Mouse (Mus musculus) kidney, embryonic 16.5 days (tissue): Measurements from ENCODE around the gene Fpr-rs4. TPM values are rescaled to one million over a fixed set of nuclear protein-coding genes. Genes with fewer than 3 reads are reported as not detected.
"Not testable (repeated sequence)": the region's sequence is repeated elsewhere in the genome, so short reads cannot be mapped to it uniquely, and the experiment has no call there.

ENCODE experiments used
- ATAC-seq: fragments of 200-750 bp; cut with Nextera tagmentation; 2 replicates; pipeline ENCODE4 v1.8.0; 2017; ENCODE audit warnings: moderate TSS enrichment; ENCODE audit not compliant: low FRiP score, low TSS enrichment
- H3K27ac ChIP-seq: fragments of 300-500 bp; sonication (generic); 2 replicates; pipeline ENCODE4 v1.5.1; 2014; ENCODE audit warnings: low read length
- H3K27me3 ChIP-seq: fragments of 300-500 bp; sonication (generic); 2 replicates; pipeline ENCODE4 v1.6.1; 2014; ENCODE audit warnings: low read length, control low read depth, mixed read lengths; ENCODE audit not compliant: insufficient read depth
- H3K36me3 ChIP-seq: fragments of 300-500 bp; sonication (generic); 2 replicates; pipeline ENCODE4 v1.6.1; 2014; ENCODE audit warnings: low read length, control low read depth, mixed read lengths; ENCODE audit not compliant: insufficient read depth
- H3K4me1 ChIP-seq: fragments of 300-500 bp; sonication (generic); 2 replicates; pipeline ENCODE4 v1.6.1; 2014; ENCODE audit warnings: low read length, control low read depth, mixed read lengths; ENCODE audit not compliant: insufficient read depth
- H3K4me2 ChIP-seq: fragments of 300-500 bp; sonication (generic); replicated peaks from 2 replicates; pipeline ENCODE4 v1.6.1; 2014; ENCODE audit warnings: low read depth, low read length
- H3K4me3 ChIP-seq: fragments of 300-500 bp; sonication (generic); 2 replicates; pipeline ENCODE4 v1.5.1; 2014; ENCODE audit warnings: mild to moderate bottlenecking, low read length
- H3K9ac ChIP-seq: fragments of 300-500 bp; sonication (generic); replicated peaks from 2 replicates; pipeline ENCODE4 v1.6.1; 2014; ENCODE audit warnings: low read length
- H3K9me3 ChIP-seq: fragments of 300-500 bp; sonication (generic); 2 replicates; pipeline ENCODE4 v1.6.1; 2016; ENCODE audit warnings: low read length, control low read depth
- WGBS: fragments of 180-500 bp; shearing (Covaris S2); extraction: QIAGEN DNeasy Blood & Tissue Kit; methylation state at CpG from one replicate; pipeline ENCODE4 v1.1.7; 2014; 5-methylcytosine and 5-hydroxymethylcytosine counted together
- polyA plus RNA-seq: library from polyadenylated mRNA; unstranded; fragments of >200 nt; fragmentation: Nextera tagmentation; extraction: Ambion mirVana; gene quantifications from 2 replicates; pipeline ENCODE4 v1.2.1, GENCODE M21; 2015

Fpr-rs4 gene
- polyA plus RNA-seq: not detected in 2 replicates

DNA sequence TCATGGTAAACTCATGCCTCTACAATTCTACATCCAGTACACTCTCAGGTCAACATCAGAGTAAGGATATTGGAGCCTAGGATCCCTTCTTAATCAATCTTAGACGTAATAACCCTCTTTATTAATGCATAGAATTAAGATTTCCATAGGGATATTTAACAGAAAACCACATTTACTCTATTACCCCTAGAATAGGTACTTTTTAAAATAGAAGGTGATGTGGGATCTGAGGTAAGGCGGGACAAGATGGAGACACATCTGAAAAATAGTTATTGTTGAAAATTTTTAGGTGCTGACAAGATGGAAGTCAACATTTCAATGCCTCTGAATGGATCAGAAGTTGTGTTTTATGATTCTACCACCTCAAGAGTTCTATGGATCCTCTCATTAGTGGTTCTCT is at the start of gene Fpr-rs4:
Fpr-rs4 (plus strand) TSS at position 301 of the 400 bp plus-strand sequence.
- H3K4me2 ChIP-seq: no peak within 1 kb of the TSS
- no peaks in the 10 kb centered on the region for H3K27me3 ChIP-seq
- no peak within 1 kb of the TSS for H3K9ac ChIP-seq
- ATAC-seq: no peak
- no peaks in the 10 kb centered on the region for H3K36me3 ChIP-seq
- no peak within 1 kb of the TSS for H3K27ac ChIP-seq
- H3K9me3 ChIP-seq: 0 out of 2 replicates have a peak, but pooled peaks cover 5% of the 10 kb centered on the region
- no peaks in the 10 kb centered on the region for H3K4me1 ChIP-seq
- WGBS: 63% methylated on average over 2 of the region's 2 CpGs
- no peak within 1 kb of the TSS for H3K4me3 ChIP-seq

DNA sequence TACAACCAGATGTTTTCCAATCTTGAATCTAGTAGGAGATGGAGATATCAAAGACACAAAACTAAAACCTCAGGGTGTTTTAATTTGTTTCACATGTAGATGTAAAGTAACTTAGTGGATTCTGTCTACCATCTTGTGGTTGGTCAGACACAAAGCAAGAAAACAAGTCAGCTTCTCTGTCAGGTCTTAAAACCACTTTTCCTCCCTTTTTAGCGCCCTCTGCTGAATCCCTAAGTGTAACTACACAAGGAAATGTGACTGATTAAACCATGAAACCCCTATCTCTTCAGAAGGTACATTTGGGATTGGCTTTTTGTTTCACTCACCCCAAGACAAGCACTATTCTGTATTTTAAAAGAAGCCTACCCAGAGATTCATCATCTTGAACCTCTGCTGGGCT is 48.1 kb upstream of the Fpr-rs4 start:
- ATAC-seq: no peak
- Histone ChIP-seq H3K27me3 (no peaks in the 10 kb centered on the region), H3K27ac (no peak overlapping the region), H3K9ac (no peak overlapping the region), H3K9me3 (peaks cover 5% of the 10 kb centered on the region; the same call in 1 of the 2 replicates), H3K4me3 (no peak overlapping the region), H3K4me2 (no peak overlapping the region), H3K4me1 (no peaks in the 10 kb centered on the region), H3K36me3 (no peaks in the 10 kb centered on the region)
- WGBS: 13% methylated on average over 1 of the region's 1 CpGs

DNA sequence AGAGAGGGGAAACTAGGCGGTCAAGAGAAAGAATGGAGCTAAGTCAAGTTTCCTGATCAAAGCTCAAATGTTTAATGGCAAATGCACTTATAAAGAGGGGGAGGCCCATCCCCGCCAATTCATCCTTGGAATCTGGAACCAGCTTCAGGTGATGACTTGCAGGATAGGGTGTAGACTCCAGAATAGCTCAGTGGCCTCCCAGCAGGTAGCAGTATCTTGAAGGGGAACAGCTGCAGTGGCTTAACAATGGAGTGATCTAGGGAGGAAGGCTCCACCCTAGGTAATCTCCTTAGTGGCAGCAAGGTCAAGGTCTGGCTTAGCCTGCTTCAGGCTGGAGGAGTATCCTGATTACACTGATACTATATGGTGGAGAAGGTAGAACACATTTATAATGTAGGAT is 40.3 kb upstream of the Fpr-rs4 start:
- H3K4me1 ChIP-seq, H3K4me3 ChIP-seq, ATAC-seq, H3K27me3 ChIP-seq, H3K36me3 ChIP-seq, H3K9me3 ChIP-seq, H3K4me2 ChIP-seq, H3K9ac ChIP-seq, H3K27ac ChIP-seq: not testable (repeated sequence)
- 77% methylated on average over 2 of the region's 2 CpGs for WGBS

DNA sequence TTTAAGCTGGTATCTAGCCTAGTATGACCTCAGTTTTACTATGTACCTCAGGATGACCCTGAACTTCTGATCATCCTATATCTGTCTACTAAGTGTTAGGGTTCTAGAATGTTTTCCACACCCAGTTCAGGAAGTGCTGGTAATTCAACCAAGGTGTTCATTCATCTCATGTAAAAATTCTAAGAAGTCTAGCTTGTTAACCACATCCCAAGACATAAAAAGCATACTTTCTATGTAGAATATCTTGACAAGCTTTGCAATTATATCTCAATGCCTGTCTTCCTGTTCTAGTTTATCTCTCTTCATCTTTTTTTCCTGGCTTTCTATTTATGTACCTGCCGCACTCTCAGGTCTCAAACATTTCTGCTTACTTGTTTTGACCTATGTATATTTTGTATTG is 16.8 kb upstream of the Fpr-rs4 start:
- Histone ChIP-seq H3K9me3 (no peaks in the 10 kb centered on the region), H3K9ac (no peak overlapping the region), H3K4me2 (no peak overlapping the region), H3K36me3 (no peaks in the 10 kb centered on the region), H3K27ac (no peak overlapping the region), H3K4me3 (no peak overlapping the region), H3K27me3 (no peaks in the 10 kb centered on the region), H3K4me1 (no peaks in the 10 kb centered on the region)
- WGBS: 97% methylated on average over 1 of the region's 1 CpGs
- no peak for ATAC-seq

DNA sequence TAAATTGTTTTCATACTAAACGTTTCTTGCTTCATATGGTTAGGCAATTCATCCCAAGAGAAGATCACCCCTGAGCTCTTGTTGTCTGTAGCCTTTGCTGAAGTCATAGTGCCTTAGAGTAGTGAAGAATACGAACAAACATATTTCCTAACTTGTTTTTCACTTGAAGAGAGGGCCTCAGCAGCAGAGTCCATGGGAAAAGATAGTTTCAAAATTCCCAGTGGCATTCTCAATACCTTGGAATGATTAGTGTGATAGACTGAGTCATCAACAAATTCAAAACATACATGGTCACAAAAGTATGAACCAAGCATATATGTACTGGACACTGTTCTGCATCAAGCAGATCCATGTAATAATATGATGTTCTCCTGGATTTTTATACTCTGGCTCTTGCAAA is 27.6 kb downstream of the Fpr-rs4 start, which contains the start of gene Vmn2r124:
Vmn2r124 (plus strand) TSS at position 301 of the 400 bp plus-strand sequence.
- no peak within 1 kb of the TSS for H3K4me2 ChIP-seq
- no peaks in the 10 kb centered on the region for H3K27me3 ChIP-seq
- no peak within 1 kb of the TSS for H3K4me3 ChIP-seq
- H3K36me3 ChIP-seq: no peaks in the 10 kb centered on the region
- no peaks in the 10 kb centered on the region for H3K9me3 ChIP-seq
- 55% methylated on average over 2 of the region's 2 CpGs for WGBS
- H3K9ac ChIP-seq: no peak within 1 kb of the TSS
- no peaks in the 10 kb centered on the region for H3K4me1 ChIP-seq
- no peak within 1 kb of the TSS for H3K27ac ChIP-seq
- ATAC-seq: no peak

Other genes starting within 250 kb of the Fpr-rs4 start
- gene Spaca6, start 194.6 kb upstream of the Fpr-rs4 start, polyA plus RNA-seq: 30.6 and 44.9 TPM in 2 replicates
- gene Has1, start 166.5 kb upstream of the Fpr-rs4 start, polyA plus RNA-seq: 0.74 and 0.78 TPM in 2 replicates
- gene Fpr1, start 137.8 kb upstream of the Fpr-rs4 start, polyA plus RNA-seq: 0.39 and 0.57 TPM in 2 replicates
- gene Fpr2, start 133.9 kb upstream of the Fpr-rs4 start, polyA plus RNA-seq: 0.14 and 0.15 TPM in 2 replicates
- not detected in 2 replicates for gene Fpr3, start 133.9 kb upstream of the Fpr-rs4 start, polyA plus RNA-seq
- not detected in 2 replicates for gene Vmn2r124, start 27.7 kb downstream of the Fpr-rs4 start, polyA plus RNA-seq
- not detected in 2 replicates for gene Vmn2r91, start 63.3 kb downstream of the Fpr-rs4 start, polyA plus RNA-seq
- gene Vmn2r92, start 130.2 kb downstream of the Fpr-rs4 start, polyA plus RNA-seq: not detected in 2 replicates